Mouse (Mus musculus) embryonic facial prominence, embryonic 11.5 days (tissue): ENCODE measurements at regions not wholly inside any gene's neighbourhood (a gene's known extent, or its start where the extent isn't known, plus 50 kb on each side); places are given as distances from the start of the nearest gene placed in this dataset.

Source experiments
- ATAC-seq: fragments of 200-750 bp; cut with Nextera tagmentation; replicated peaks from 2 replicates; pipeline ENCODE4 v1.8.0; 2017; ENCODE audit warnings: low read depth; ENCODE audit not compliant: insufficient number of reproducible peaks, low FRiP score, low TSS enrichment
- DNase-seq: peaks from one replicate; pipeline ENCODE4 v3.0.0-alpha.2; 2015; ENCODE audit warnings: low spot score
- H3K27ac ChIP-seq: fragments of 300-500 bp; sonication (generic); replicated peaks from 2 replicates; pipeline ENCODE4 v1.5.1; 2014; ENCODE audit warnings: mild to moderate bottlenecking, low read depth, low read length, control low read depth
- H3K27me3 ChIP-seq: fragments of 300-500 bp; sonication (generic); 2 replicates; pipeline ENCODE4 v1.6.1; 2014; ENCODE audit warnings: mild to moderate bottlenecking, low read length, moderate library complexity, mixed read lengths; ENCODE audit not compliant: control insufficient read depth, insufficient read depth
- H3K36me3 ChIP-seq: fragments of 300-500 bp; sonication (generic); replicated peaks from 2 replicates; pipeline ENCODE4 v1.6.1; 2014; ENCODE audit warnings: low read depth, mild to moderate bottlenecking, low read length, moderate library complexity, mixed read lengths; ENCODE audit not compliant: control insufficient read depth, insufficient read depth
- H3K4me1 ChIP-seq: fragments of 300-500 bp; sonication (generic); 2 replicates; pipeline ENCODE4 v1.6.1; 2014; ENCODE audit warnings: low read length, mixed read lengths; ENCODE audit not compliant: control insufficient read depth, insufficient read depth
- H3K4me2 ChIP-seq: fragments of 300-500 bp; sonication (generic); 2 replicates; pipeline ENCODE4 v1.6.1; 2014; ENCODE audit warnings: low read depth, mild to moderate bottlenecking, control low read depth, low read length, moderate library complexity
- H3K4me3 ChIP-seq: fragments of 300-500 bp; sonication (generic); 2 replicates; pipeline ENCODE4 v1.5.1; 2014; ENCODE audit warnings: low read depth, low read length, control low read depth
- H3K9ac ChIP-seq: fragments of 300-500 bp; sonication (generic); replicated peaks from 2 replicates; pipeline ENCODE4 v1.6.1; 2014; ENCODE audit warnings: mild to moderate bottlenecking, control low read depth, low read length
- H3K9me3 ChIP-seq: fragments of 300-500 bp; sonication (generic); replicated peaks from 2 replicates; pipeline ENCODE4 v1.6.1; 2016; ENCODE audit warnings: mild to moderate bottlenecking, low read length, inconsistent platforms, mixed read lengths; ENCODE audit not compliant: control insufficient read depth
- WGBS: fragments of 180-500 bp; shearing (Covaris S2); extraction: QIAGEN DNeasy Blood & Tissue Kit; methylation state at CpG from one replicate; pipeline ENCODE4 v1.1.7; 2014; 5-methylcytosine and 5-hydroxymethylcytosine counted together

DNA sequence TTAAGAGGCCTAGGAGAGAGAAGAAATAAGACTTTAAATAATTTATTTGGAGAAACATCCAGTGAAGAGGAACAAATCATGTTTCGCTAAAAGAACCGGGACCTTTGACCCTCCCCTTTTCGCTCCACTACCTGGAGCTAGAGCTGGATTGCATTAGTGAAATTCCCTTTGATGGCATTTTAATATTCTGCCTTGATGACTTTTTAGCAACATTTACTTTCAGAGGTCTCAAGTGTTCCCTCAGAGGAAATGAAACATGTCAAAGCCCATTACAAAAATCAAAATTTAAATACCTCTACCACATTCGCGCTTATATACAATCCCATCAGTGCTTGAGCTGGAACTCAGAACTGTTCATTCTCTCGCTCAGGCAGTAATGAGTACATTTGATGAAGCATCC, 297.0 kb upstream of the Gm10295 start:
- Histone ChIP-seq H3K4me2 (no peak overlapping the region), H3K9ac (no peak overlapping the region), H3K27me3 (no peaks in the 10 kb centered on the region), H3K4me1 (no peaks in the 10 kb centered on the region), H3K4me3 (no peak overlapping the region), H3K27ac (no peak overlapping the region), H3K9me3 (no peaks in the 10 kb centered on the region), H3K36me3 (no peaks in the 10 kb centered on the region)
- ATAC-seq = no peak
- peak; percentile 37 for DNase-seq
- 47% methylated on average over 6 of the region's 6 CpGs for WGBS

DNA sequence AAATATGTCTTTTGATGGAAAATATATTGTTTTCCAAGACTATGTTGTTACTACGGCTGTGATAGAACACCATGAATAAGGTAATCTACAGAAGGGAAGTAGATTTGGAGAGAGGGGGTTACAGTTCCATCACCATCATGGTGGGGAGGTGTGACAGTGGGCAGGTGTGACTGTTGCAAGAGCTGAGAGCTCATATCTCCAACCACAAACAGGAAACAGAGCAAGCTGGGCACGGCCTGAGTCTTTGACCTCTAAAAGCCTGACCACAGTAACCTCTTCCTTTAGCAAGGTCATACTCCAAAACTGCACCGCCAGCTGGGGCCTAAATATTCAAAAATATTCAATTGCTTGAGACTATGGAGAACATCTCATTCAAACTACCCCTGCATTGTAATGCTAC, 295.7 kb upstream of the Gm10295 start:
- WGBS = 77% methylated on average over 3 of the region's 3 CpGs
- Histone ChIP-seq H3K4me2 (no peak overlapping the region), H3K27me3 (no peaks in the 10 kb centered on the region), H3K9ac (no peak overlapping the region), H3K4me1 (no peaks in the 10 kb centered on the region), H3K27ac (no peak overlapping the region), H3K4me3 (no peak overlapping the region), H3K9me3 (no peaks in the 10 kb centered on the region), H3K36me3 (no peaks in the 10 kb centered on the region)
- DNase-seq = no peak
- ATAC-seq = no peak

DNA sequence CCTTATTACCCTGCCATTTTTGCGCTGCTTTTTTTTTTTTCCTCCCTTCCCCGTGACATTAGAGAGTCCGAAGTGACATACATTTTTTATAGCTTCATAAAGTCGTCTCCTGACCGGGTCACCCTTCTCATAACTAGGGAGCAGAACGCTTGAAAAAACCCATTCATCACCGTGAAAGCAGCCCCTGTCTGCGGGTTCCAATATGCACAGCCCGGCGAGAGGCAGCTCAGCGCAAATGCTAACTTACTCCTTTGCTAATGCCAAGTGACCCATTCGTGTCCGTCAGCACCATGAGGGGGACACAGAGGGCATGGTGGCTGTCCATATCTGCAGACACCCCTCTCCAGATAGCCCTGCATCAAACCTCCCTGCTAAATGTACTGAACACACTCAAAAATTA, 271.8 kb upstream of the Gm10295 start:
- Histone ChIP-seq H3K4me2 (no peak overlapping the region), H3K36me3 (no peaks in the 10 kb centered on the region), H3K9me3 (no peaks in the 10 kb centered on the region), H3K27me3 (no peaks in the 10 kb centered on the region), H3K4me3 (no peak overlapping the region), H3K4me1 (no peaks in the 10 kb centered on the region), H3K27ac (no peak overlapping the region), H3K9ac (no peak overlapping the region)
- WGBS = 64% methylated on average over 13 of the region's 13 CpGs
- no peak for DNase-seq
- no peak for ATAC-seq

DNA sequence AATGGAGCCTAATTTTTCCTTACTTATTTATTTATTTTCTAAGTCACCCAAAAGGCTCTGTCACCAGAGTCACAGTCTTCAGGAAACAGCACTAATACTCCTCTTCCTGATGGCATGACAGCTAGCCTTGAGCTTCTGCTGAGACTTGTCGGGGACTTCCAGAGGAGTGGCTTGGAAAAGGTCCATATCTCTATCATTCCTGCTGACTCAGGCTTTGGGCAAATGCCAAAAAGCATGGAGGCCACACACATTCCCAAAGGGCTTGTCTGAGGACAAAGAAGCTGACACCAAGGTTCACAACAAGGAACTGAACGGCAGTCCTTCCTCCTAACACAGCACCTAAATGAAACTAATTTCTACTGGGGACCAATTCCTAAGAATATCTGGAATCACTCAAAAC, 251.9 kb upstream of the Gm10295 start:
- WGBS = 73% methylated on average over 2 of the region's 2 CpGs
- no peak for ATAC-seq
- Histone ChIP-seq H3K4me3 (no peak overlapping the region), H3K27me3 (no peaks in the 10 kb centered on the region), H3K36me3 (no peaks in the 10 kb centered on the region), H3K27ac (no peak overlapping the region), H3K9me3 (no peaks in the 10 kb centered on the region), H3K9ac (no peak overlapping the region), H3K4me2 (no peak overlapping the region), H3K4me1 (no peaks in the 10 kb centered on the region)
- no peak for DNase-seq

DNA sequence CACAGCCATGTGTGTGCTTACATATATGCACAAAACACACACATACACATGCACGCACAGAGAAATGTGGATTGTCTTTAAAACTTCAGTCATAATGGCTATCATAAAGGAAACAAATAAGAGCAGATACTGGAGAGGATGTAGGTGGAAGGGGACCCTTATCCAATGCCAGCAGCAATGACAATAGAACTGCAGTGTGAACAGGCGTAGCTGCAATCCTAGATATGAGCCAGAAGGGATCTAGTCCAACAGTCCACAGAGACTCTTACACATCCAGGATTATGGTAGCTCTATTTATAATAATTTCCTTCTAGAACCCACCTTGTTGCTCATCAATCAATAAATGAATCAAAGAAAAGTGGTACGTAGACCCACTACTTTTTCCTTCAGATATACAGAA, 245.5 kb upstream of the Gm10295 start:
- no peak overlapping the region for H3K4me2 ChIP-seq
- H3K36me3 ChIP-seq = no peaks in the 10 kb centered on the region
- DNase-seq = no peak
- H3K4me1 ChIP-seq = no peaks in the 10 kb centered on the region
- no peak overlapping the region for H3K27ac ChIP-seq
- H3K9me3 ChIP-seq = no peaks in the 10 kb centered on the region
- ATAC-seq = no peak
- H3K27me3 ChIP-seq = no peaks in the 10 kb centered on the region
- no peak overlapping the region for H3K4me3 ChIP-seq
- H3K9ac ChIP-seq = no peak overlapping the region
- WGBS = 88% methylated on average over 3 of the region's 3 CpGs

DNA sequence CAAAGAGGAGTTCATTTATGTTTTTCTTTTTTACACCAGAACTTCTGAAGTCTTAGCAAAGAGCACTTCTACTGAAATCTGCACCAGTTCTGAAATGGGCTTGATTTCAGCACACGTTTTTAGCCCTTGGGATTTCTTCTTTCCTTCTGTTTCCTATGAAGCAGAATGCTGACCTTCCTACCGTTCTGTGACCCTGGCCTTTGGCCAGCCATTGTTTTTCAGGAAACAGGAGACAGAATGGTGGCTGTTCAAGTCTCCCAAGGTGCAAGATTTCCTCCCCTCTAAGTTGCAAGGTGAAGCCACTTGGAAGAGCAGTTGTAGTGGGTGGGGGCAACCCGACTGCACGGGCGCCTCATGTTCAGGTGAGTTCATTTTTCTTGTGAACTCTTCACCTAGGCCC, 236.3 kb upstream of the Gm10295 start:
- DNase-seq = no peak
- ATAC-seq = no peak
- Histone ChIP-seq H3K36me3 (no peaks in the 10 kb centered on the region), H3K27ac (no peak overlapping the region), H3K4me1 (no peaks in the 10 kb centered on the region), H3K4me2 (no peak overlapping the region), H3K9ac (no peak overlapping the region), H3K27me3 (no peaks in the 10 kb centered on the region), H3K9me3 (no peaks in the 10 kb centered on the region), H3K4me3 (no peak overlapping the region)
- 55% methylated on average over 5 of the region's 5 CpGs for WGBS

DNA sequence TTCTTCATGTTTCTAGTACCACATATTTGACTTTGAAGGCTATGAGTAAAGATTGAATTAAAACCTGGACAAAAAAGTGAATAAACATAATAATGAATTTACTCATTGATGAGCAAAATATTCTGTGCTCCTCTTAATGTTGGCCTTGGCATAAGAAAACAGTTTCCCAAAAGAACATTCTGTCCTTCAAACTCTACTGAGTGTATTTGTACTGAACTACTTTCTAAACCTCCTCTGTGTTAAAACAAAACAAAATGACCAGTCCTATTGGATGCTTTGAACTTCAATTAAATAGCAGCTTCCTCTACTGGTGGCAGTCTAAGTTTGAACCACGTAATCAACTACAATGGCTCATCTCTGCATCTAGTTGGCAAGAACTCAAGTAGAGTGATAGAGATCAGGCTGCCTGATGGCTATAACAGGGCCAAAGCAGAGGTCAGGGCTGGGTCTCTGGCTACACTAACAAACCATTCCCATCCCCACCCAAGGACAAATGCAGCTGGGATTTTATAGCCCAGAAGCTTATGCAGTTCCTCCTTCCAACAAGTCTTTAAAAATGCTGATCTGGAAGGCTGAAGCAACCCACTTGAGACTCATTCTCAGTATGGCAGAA, 232.3 kb upstream of the Gm10295 start:
- 32% methylated on average over 1 of the region's 1 CpGs for WGBS
- H3K27ac ChIP-seq = no peak overlapping the region
- H3K36me3 ChIP-seq = no peaks in the 10 kb centered on the region
- DNase-seq = no peak
- H3K27me3 ChIP-seq = no peaks in the 10 kb centered on the region
- no peak overlapping the region for H3K4me3 ChIP-seq
- no peak overlapping the region for H3K9ac ChIP-seq
- ATAC-seq = no peak
- H3K4me1 ChIP-seq = no peaks in the 10 kb centered on the region
- H3K4me2 ChIP-seq = no peak overlapping the region
- no peaks in the 10 kb centered on the region for H3K9me3 ChIP-seq

DNA sequence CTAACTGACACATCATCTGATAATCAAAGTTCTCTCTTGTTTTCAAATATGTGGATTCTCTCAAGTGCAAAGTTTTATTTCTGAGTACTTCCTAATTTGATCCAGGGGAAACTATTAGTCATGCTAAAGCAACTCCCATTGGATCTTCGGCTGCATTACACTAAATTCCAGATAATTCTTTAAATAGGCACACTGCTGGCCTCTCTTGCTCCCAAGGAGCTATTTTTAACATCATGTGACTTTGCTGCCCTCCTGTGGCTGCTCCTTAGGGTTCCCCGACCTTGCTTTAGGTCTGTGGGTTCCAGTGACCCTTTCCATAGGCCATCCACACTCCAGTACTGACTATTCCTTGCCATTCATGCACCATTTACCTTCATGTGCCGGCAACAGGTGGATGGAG, 230.5 kb upstream of the Gm10295 start:
- 0 out of 2 replicates have a peak, but pooled peaks have one; percentile 48 for ATAC-seq
- no peak overlapping the region for H3K4me2 ChIP-seq
- 27% methylated on average over 3 of the region's 3 CpGs for WGBS

More for the DNA sequence above, 230.5 kb upstream of the Gm10295 start:
- Histone ChIP-seq H3K4me1 (no peaks in the 10 kb centered on the region), H3K27me3 (no peaks in the 10 kb centered on the region), H3K27ac (no peak overlapping the region), H3K4me3 (no peak overlapping the region), H3K9me3 (no peaks in the 10 kb centered on the region), H3K36me3 (no peaks in the 10 kb centered on the region), H3K9ac (no peak overlapping the region)
- peak; percentile 87 for DNase-seq
